Mouse (Mus musculus): Measurements from ENCODE around the gene Ifitm10.

DNA sequence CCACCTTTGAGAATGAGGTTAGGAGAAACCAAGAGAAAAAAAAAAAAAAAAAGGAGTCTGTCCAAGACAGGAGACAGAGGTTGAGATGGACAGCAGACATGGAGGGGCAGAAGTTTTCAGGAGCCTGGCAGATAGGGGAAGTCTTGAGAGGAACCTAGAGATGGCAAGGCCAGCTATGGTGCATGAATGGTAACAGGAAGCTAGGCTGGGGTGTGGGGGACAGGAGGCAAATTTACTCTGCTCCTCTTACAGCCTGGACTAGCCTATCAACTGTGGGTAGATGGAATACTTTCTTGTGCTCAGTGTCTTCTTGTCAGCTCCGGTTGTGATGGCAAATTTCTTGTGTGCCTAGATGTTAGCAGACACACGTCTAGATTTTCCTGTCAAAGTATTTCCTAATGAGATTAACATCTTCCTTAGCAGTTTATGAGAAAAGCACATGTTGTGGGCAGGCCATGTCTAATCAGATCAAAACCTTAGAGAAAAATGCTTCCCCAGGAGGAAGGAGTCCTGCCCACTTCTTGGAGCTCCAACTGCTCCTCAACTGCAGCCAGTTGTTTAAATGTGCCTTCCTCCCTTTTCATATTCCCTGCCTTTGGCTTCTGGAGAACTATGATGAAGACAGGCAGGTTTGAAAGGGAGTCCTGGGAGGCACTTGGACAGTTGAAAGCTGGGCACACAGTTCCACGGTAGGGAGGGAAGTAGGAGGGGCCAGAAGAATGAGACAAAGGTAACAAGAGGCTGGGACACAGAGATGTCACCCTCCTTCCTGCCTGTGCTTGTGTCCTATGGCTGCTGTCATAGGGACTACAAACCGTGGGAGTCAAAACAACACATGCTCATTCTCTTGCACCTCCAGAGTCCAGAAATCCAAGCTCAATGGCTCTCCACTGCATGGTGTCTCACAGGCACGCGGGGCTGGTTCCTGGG, 21.0 kb upstream of the Ifitm10 start:
- TF ChIP-seq POLR2A (IDR thresholded peaks at IDR 0.05; ENCODE audit: borderline replicate concordance, extremely low read depth, low read depth, low read length) (no peak), CTCF (IDR thresholded peaks at IDR 0.05; ENCODE audit: insufficient read depth, low read length) (no peak)

Data from lung, adult 2 months (tissue).